Mouse (Mus musculus): ENCODE results near the gene Ptgs1.

DNA sequence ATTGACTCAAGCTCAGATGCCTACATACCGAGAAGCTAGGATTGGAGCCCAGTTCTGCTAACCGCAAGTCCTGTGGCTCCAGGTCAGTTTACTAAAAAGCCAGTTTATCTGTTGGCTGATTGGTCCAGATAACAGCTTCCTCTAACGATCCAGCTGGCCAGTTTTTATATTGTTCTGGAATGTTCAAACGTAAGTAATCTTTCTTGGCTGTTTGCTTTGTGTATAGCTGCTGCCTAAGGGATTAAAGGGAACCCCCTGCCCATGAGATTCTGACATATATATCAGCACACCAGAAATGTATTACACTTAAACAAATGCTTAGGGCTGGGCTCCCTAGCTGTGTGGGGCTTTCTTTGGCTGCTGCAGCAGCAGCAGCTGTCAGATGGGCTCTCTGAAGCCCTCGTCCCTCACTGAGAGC lies 13.7 kb downstream of the Ptgs1 start:
- TF ChIP-seq CTCF (IDR thresholded peaks at IDR 0.05; ENCODE audit: extremely low read depth, insufficient read length, insufficient replicate concordance, low read depth, low read length) (no peak), POLR2A (IDR thresholded peaks at IDR 0.05; ENCODE audit: low read depth, low read length) (no peak)

Measured in small intestine, adult 2 months (tissue).